Mouse (Mus musculus) embryonic fibroblast, embryonic 13.5 days (primary cell): ENCODE results near the gene Hist1h3f.
"Not testable (repeated sequence)": the region's sequence is repeated elsewhere in the genome, so short reads cannot be mapped to it uniquely, and the experiment has no call there.

Experiments
- CTCF ChIP-seq: IDR thresholded peaks from 2 replicates; pipeline ENCODE4 v1.5.1; 2011; ENCODE audit warnings: mild to moderate bottlenecking, control low read depth, low read length, moderate library complexity, borderline replicate concordance; ENCODE audit not compliant: insufficient read depth
- POLR2A ChIP-seq: IDR thresholded peaks from 2 replicates; pipeline ENCODE4 v1.6.1; 2011; ENCODE audit warnings: low read depth, mild to moderate bottlenecking, control low read depth, low read length, moderate library complexity

DNA sequence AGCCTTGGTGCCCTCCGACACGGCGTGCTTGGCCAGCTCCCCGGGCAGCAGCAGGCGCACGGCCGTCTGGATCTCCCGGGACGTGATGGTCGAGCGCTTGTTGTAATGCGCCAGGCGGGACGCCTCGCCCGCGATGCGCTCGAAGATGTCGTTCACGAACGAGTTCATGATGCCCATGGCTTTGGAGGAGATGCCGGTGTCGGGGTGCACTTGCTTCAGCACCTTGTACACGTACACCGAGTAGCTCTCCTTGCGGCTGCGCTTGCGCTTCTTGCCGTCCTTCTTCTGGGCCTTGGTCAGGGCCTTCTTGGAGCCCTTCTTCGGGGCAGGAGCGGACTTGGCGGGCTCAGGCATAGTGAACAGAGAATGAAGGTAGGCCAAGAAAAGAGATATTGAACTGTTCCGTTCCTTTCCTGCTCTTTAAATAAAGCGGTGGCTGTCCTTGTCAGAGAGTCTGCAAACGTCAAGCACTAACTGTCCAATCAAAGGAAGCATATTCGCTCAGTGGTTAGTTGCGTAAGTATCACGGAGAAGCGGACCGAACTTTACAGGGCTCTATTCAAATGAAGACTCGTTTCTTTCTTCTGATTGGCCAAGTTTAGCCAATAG lies 749 bp upstream of the Hist1h3f start, which contains the start of gene Hist1h2bh:
- peak; percentile 95 for TF ChIP-seq POLR2A
- not testable (repeated sequence) for TF ChIP-seq CTCF
